Mouse (Mus musculus) bone marrow macrophage, adult 2 months (primary cell): ENCODE measurements at regions not wholly inside any gene's neighbourhood (a gene's known extent, or its start where the extent isn't known, plus 50 kb on each side); places are given as distances from the start of the nearest gene placed in this dataset.

ENCODE experiments used
- CTCF ChIP-seq: IDR thresholded peaks from 2 replicates; pipeline ENCODE4 v1.5.1; 2012; ENCODE audit warnings: low read depth, mild to moderate bottlenecking, low read length, moderate library complexity
- POLR2A ChIP-seq: IDR thresholded peaks from 2 replicates; pipeline ENCODE4 v1.6.1; 2012; ENCODE audit warnings: mild to moderate bottlenecking, low read depth, low read length, borderline replicate concordance

DNA sequence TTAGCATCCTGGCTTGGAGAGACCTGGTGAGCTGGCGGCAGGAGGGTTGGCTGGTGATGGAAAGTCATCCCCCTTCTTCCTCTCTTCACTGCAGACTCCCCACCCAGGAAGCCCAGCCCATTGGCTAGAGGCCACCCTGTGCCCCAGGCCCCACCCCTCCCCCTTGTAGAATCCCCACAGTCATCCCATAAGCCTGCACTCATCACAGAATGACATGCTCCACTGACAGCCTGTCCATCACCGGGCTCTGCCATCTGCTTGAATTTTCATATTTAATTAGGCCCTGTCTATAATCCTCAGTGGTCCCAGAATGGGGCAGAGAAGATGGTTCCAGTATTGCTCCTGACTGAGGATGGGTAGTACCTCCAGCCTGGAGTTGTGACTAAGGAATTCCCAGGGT is 79.3 kb upstream of the Csf3r start:
- TF ChIP-seq CTCF (no peak), POLR2A (no peak)
